Mouse (Mus musculus) heart, postnatal 0 days (tissue): Measurements from ENCODE around the gene Ccdc42. TPM values are rescaled to one million over a fixed set of nuclear protein-coding genes. Genes with fewer than 3 reads are reported as not detected.
A peak's percentile ranks its signal among the peaks of the same experiment; 100 is the strongest.

Experiments used
- ATAC-seq: fragments of 200-750 bp; cut with Nextera tagmentation; 2 replicates; pipeline ENCODE4 v1.8.0; 2017; ENCODE audit warnings: low read depth, moderate number of reproducible peaks, moderate library complexity; ENCODE audit not compliant: insufficient read depth
- DNase-seq: peaks from one replicate; pipeline ENCODE4 v3.0.0-alpha.2; 2016; ENCODE audit warnings: low spot score
- H3K27ac ChIP-seq: fragments of 300-500 bp; sonication (generic); 2 replicates; pipeline ENCODE4 v1.5.1; 2014; ENCODE audit warnings: low read depth, mild to moderate bottlenecking
- H3K27me3 ChIP-seq: fragments of 300-500 bp; sonication (generic); 2 replicates; pipeline ENCODE4 v1.6.1; 2014; ENCODE audit warnings: low read length, mixed read lengths; ENCODE audit not compliant: control insufficient read depth, insufficient read depth
- H3K36me3 ChIP-seq: fragments of 300-500 bp; sonication (generic); replicated peaks from 2 replicates; pipeline ENCODE4 v1.6.1; 2014; ENCODE audit warnings: low read length, mixed read lengths; ENCODE audit not compliant: control insufficient read depth, insufficient read depth
- H3K4me1 ChIP-seq: fragments of 300-500 bp; sonication (generic); 2 replicates; pipeline ENCODE4 v1.6.1; 2014; ENCODE audit warnings: antibody characterized with exemption; ENCODE audit not compliant: control insufficient read depth, insufficient read depth
- H3K4me2 ChIP-seq: fragments of 300-500 bp; sonication (generic); 2 replicates; pipeline ENCODE4 v1.6.1; 2014; ENCODE audit warnings: low read depth, mild to moderate bottlenecking, low read length, moderate library complexity
- H3K4me3 ChIP-seq: fragments of 300-500 bp; sonication (generic); 2 replicates; pipeline ENCODE4 v1.5.1; 2014; ENCODE audit warnings: low read depth, low read length
- H3K9ac ChIP-seq: fragments of 300-500 bp; sonication (generic); replicated peaks from 2 replicates; pipeline ENCODE4 v1.6.1; 2014; ENCODE audit warnings: low read depth, low read length, mixed read lengths
- H3K9me3 ChIP-seq: fragments of 300-500 bp; sonication (generic); replicated peaks from 2 replicates; pipeline ENCODE4 v1.6.1; 2016; ENCODE audit warnings: low read length; ENCODE audit not compliant: control insufficient read depth
- CTCF ChIP-seq: IDR thresholded peaks from 2 replicates; pipeline ENCODE4 v1.5.1; 2016; ENCODE audit warnings: antibody characterized with exemption, control low read depth, low read depth
- EP300 ChIP-seq: IDR thresholded peaks from 2 replicates; pipeline ENCODE4 v1.6.1; 2016; ENCODE audit warnings: antibody characterized with exemption, low read depth
- WGBS: fragments of 180-500 bp; shearing (Covaris S2); extraction: QIAGEN DNeasy Blood & Tissue Kit; methylation state at CpG from one replicate; pipeline ENCODE4 v1.1.7; 2014; 5-methylcytosine and 5-hydroxymethylcytosine counted together
- polyA plus RNA-seq: library from polyadenylated mRNA; unstranded; fragments of >200 nt; fragmentation: Nextera tagmentation; extraction: Ambion mirVana; gene quantifications from 2 replicates; pipeline ENCODE4 v1.2.1, GENCODE M21; 2015
- total RNA-seq: library from RNA; depleted of rRNA; stranded (reverse); fragments of >200 nt; gene quantifications from 2 replicates; pipeline ENCODE4 v1.2.3, GENCODE M21; 2014; ENCODE audit warnings: low replicate concordance; rRNA removed

Ccdc42 gene
- total RNA-seq (1.4 TPM in 1 of 2 replicates, not detected in the other), polyA plus RNA-seq (0.45 and 0.55 TPM in 2 replicates)

DNA sequence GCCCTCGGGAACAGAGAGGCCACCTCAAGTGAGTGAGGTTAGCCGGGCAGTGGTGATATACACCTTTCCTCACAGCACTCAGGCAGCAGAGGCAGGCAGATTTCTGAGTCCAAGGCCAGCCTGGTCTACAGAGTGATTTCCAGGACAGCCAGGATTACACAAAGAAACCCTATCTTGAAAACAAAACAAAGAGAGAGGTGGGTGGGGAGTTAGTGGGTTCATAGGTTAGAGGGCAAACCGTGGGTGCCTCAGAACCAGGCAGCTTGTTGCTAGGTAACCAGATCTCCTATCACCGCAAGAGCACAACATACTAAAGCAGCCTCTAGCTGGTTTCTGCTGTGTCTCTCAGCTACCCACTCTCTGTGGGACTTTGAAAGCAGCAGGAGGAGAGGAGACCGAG is at the start of gene Ccdc42:
Gene Ccdc42 (plus strand): TSS at position 301 of the 400 bp plus-strand sequence.
- no peaks in the 10 kb centered on the region for H3K27me3 ChIP-seq
- H3K4me2 ChIP-seq = no peak within 1 kb of the TSS
- no peak for TF ChIP-seq CTCF
- no peak for TF ChIP-seq EP300
- DNase-seq (no peak), ATAC-seq (no peak)
- no peak within 1 kb of the TSS for H3K4me3 ChIP-seq
- 69% methylated on average over 5 of the region's 5 CpGs for WGBS
- H3K9ac ChIP-seq = no peak within 1 kb of the TSS
- H3K36me3 ChIP-seq = no peaks in the 10 kb centered on the region
- no peaks in the 10 kb centered on the region for H3K9me3 ChIP-seq
- H3K27ac ChIP-seq = no peak within 1 kb of the TSS
- no peaks in the 10 kb centered on the region for H3K4me1 ChIP-seq

DNA sequence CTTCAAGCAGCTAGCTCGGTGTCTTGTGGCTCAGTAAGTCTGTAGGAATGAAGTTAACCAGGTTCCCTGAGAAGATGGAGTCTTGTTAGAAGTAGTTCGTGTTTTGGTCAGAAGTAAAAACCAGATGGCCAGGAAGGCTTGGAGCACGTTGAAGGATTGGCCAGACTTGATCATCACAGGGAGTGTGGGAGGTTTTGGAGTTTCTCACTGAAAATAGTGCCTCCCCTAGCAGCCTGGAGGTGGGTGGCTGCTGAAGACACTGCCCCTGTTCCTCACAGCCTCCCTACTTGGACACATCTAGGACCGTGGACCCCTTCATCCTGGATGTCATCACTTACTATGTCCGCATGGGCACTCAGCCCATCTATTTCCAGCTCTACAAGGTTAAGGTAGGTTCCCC is 47.2 kb upstream of the Ccdc42 start:
- Histone ChIP-seq H3K4me1 (no peaks in the 10 kb centered on the region), H3K36me3 (no peaks in the 10 kb centered on the region), H3K27ac (no peak overlapping the region), H3K9me3 (no peaks in the 10 kb centered on the region), H3K4me3 (no peak overlapping the region), H3K27me3 (no peaks in the 10 kb centered on the region), H3K9ac (no peak overlapping the region), H3K4me2 (no peak overlapping the region)
- ATAC-seq (no peak), DNase-seq (no peak)
- 58% methylated on average over 5 of the region's 5 CpGs for WGBS
- TF ChIP-seq CTCF (no peak), EP300 (no peak)

- H3K27ac ChIP-seq = peak overlapping the region; percentile 69
Measured at GRCm38 (mm10) chr11:68544554-68544953, 42.3 kb upstream of the Ccdc42 start.

GRCm38 (mm10) chr11:68545172-68545571 is 41.6 kb upstream of the Ccdc42 start:
- Histone ChIP-seq H3K4me2 (no peak overlapping the region), H3K27ac (peak overlapping the region; percentile 69)
- 24% methylated on average over 7 of the region's 7 CpGs for WGBS

More at GRCm38 (mm10) chr11:68544554-68544953, 42.3 kb upstream of the Ccdc42 start:
- Histone ChIP-seq H3K9me3 (no peaks in the 10 kb centered on the region), H3K9ac (no peak overlapping the region), H3K4me3 (no peak overlapping the region), H3K36me3 (no peaks in the 10 kb centered on the region), H3K4me1 (peaks cover 11% of the 10 kb centered on the region), H3K27me3 (no peaks in the 10 kb centered on the region), H3K4me2 (0 out of 2 replicates have a peak overlapping the region, but pooled peaks have one; percentile 0)
- TF ChIP-seq CTCF (peak; percentile 81), EP300 (no peak)
- DNase-seq (peak; percentile 45), ATAC-seq (peak; percentile 63; the same call in 1 of the 2 replicates)
- WGBS = 14% methylated on average over 8 of the region's 8 CpGs

GRCm38 (mm10) chr11:68545682-68546222 is 41.1 kb upstream of the Ccdc42 start:
- no peaks in the 10 kb centered on the region for H3K9me3 ChIP-seq
- no peaks in the 10 kb centered on the region for H3K36me3 ChIP-seq
- peaks cover 11% of the 10 kb centered on the region for H3K4me1 ChIP-seq
- TF ChIP-seq CTCF (no peak), EP300 (no peak)
- no peak for DNase-seq
- no peak overlapping the region for H3K4me2 ChIP-seq
- peak overlapping the region; percentile 69 for H3K27ac ChIP-seq
- H3K4me3 ChIP-seq = no peak overlapping the region
- no peaks in the 10 kb centered on the region for H3K27me3 ChIP-seq
- 69% methylated on average over 8 of the region's 8 CpGs for WGBS
- no peak overlapping the region; the same call in 1 of the 2 replicates for H3K9ac ChIP-seq
- peak; percentile 64 for ATAC-seq

More at GRCm38 (mm10) chr11:68545172-68545571, 41.6 kb upstream of the Ccdc42 start:
- H3K9me3 ChIP-seq = no peaks in the 10 kb centered on the region
- no peak for TF ChIP-seq EP300
- TF ChIP-seq CTCF = no peak
- H3K4me1 ChIP-seq = peaks cover 11% of the 10 kb centered on the region
- DNase-seq = peak; percentile 52
- H3K27me3 ChIP-seq = no peaks in the 10 kb centered on the region
- H3K9ac ChIP-seq = no peak overlapping the region; the same call in 1 of the 2 replicates
- no peak overlapping the region for H3K4me3 ChIP-seq
- ATAC-seq = peak; percentile 59
- H3K36me3 ChIP-seq = no peaks in the 10 kb centered on the region
